Mouse (Mus musculus) heart, embryonic 15.5 days (tissue): ENCODE measurements around the gene Phactr1. TPM values are rescaled to one million over a fixed set of nuclear protein-coding genes. Genes with fewer than 3 reads are reported as not detected.

ENCODE experiments used
- ATAC-seq: fragments of 200-750 bp; cut with Nextera tagmentation; replicated peaks from 2 replicates; pipeline ENCODE4 v1.8.0; 2017; ENCODE audit warnings: low read depth, moderate TSS enrichment; ENCODE audit not compliant: insufficient number of reproducible peaks, insufficient read depth, low FRiP score
- H3K27ac ChIP-seq: fragments of 300-500 bp; sonication (generic); 2 replicates; pipeline ENCODE4 v1.5.1; 2015; ENCODE audit warnings: mild to moderate bottlenecking, inconsistent platforms
- H3K27me3 ChIP-seq: fragments of 300-500 bp; sonication (generic); 2 replicates; pipeline ENCODE4 v1.6.1; 2015; ENCODE audit warnings: inconsistent platforms
- H3K36me3 ChIP-seq: fragments of 300-500 bp; sonication (generic); 2 replicates; pipeline ENCODE4 v1.6.1; 2015; ENCODE audit warnings: mild to moderate bottlenecking, inconsistent platforms
- H3K4me1 ChIP-seq: fragments of 300-500 bp; sonication (generic); replicated peaks from 2 replicates; pipeline ENCODE4 v1.6.1; 2015; ENCODE audit warnings: inconsistent platforms
- H3K4me2 ChIP-seq: fragments of 300-500 bp; sonication (generic); 2 replicates; pipeline ENCODE4 v1.6.1; 2015; ENCODE audit warnings: inconsistent platforms, mild to moderate bottlenecking, moderate library complexity
- H3K4me3 ChIP-seq: fragments of 300-500 bp; sonication (generic); 2 replicates; pipeline ENCODE4 v1.5.1; 2015; ENCODE audit warnings: mild to moderate bottlenecking, inconsistent platforms
- H3K9ac ChIP-seq: fragments of 300-500 bp; sonication (generic); 2 replicates; pipeline ENCODE4 v1.6.1; 2015; ENCODE audit warnings: mild to moderate bottlenecking, inconsistent platforms
- H3K9me3 ChIP-seq: fragments of 300-500 bp; sonication (generic); replicated peaks from 2 replicates; pipeline ENCODE4 v1.6.1; 2016; ENCODE audit warnings: inconsistent platforms
- WGBS: fragments of 180-500 bp; shearing (Covaris S2); methylation state at CpG from one replicate; pipeline ENCODE4 v1.1.7; 2015; ENCODE audit warnings: mixed read lengths; 5-methylcytosine and 5-hydroxymethylcytosine counted together
- polyA plus RNA-seq: library from polyadenylated mRNA; unstranded; fragments of >200 nt; fragmentation: Nextera tagmentation; extraction: Ambion mirVana; gene quantifications from 2 replicates; pipeline ENCODE4 v1.2.1, GENCODE M21; 2015

The Phactr1 gene
- polyA plus RNA-seq, 1 experiment from 2014 or later, result 6.5 TPM

DNA sequence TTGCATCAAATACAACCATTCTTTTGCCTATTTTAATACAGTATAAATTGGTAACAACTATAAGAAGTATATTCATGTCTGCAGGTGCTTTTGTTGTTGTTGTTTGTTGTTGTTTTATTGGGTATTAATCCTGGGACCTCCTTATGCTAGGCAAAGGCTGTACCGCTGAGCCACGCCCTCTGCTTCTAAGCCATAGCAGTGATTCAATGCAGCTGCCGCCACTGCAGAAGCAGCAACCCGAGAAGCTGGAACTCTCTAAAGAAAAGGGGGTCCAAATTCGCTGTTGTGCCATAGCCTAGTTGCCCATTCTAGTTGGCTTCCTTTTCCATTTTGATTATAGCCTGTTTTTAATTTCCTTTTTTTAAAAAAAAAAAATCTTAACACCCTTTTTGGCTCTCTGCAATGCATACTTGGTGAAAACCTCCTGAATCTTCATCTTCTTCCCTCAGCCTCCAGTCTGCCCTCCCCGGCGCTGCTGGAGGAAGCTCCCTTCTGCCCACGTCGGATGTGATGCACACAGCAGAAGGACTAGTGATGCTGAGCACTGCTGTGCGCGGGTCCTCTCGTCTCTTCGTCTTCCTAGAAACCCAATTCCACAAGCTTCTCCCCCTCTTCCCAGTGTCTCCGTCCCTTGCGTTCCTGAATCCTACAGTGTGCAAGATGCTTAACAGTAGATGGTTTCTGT, 271.8 kb downstream of the Phactr1 start:
- no peaks in the 10 kb centered on the region for H3K27me3 ChIP-seq

DNA sequence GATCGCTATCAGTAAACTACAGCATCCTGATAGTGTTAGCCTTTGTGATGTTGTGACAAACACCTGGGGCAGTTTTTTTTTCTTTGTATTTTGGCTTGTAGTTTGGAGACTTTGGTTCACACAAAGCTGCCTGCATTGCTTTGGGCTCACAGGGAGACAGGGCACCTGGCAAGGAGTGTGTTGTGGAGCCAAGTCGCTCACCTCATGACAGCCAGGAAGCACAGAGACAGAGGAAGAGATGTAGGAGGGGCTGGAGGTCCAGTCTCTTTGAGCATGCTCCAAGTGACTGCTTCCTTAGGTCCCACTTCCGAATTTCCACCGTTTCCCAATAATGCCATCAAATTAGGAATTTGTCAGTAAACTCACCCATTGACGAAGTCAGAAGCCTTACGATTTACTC, 272.6 kb downstream of the Phactr1 start:
- ATAC-seq, result no peak
- Histone ChIP-seq H3K27ac (no peak overlapping the region), H3K27me3 (no peaks in the 10 kb centered on the region), H3K4me2 (no peak overlapping the region), H3K4me3 (no peak overlapping the region), H3K9ac (no peak overlapping the region), H3K36me3 (no peaks in the 10 kb centered on the region), H3K9me3 (no peaks in the 10 kb centered on the region), H3K4me1 (0 out of 2 replicates have a peak, but pooled peaks cover 4% of the 10 kb centered on the region)
- 91% methylated on average over 6 of the region's 6 CpGs for WGBS

More for the DNA sequence above, 271.8 kb downstream of the Phactr1 start:
- ATAC-seq, result no peak
- Histone ChIP-seq H3K9ac (no peak overlapping the region), H3K9me3 (no peaks in the 10 kb centered on the region), H3K4me1 (no peaks in the 10 kb centered on the region), H3K4me2 (no peak overlapping the region), H3K27ac (no peak overlapping the region), H3K36me3 (no peaks in the 10 kb centered on the region), H3K4me3 (no peak overlapping the region)
- 69% methylated on average over 15 of the region's 15 CpGs for WGBS

DNA sequence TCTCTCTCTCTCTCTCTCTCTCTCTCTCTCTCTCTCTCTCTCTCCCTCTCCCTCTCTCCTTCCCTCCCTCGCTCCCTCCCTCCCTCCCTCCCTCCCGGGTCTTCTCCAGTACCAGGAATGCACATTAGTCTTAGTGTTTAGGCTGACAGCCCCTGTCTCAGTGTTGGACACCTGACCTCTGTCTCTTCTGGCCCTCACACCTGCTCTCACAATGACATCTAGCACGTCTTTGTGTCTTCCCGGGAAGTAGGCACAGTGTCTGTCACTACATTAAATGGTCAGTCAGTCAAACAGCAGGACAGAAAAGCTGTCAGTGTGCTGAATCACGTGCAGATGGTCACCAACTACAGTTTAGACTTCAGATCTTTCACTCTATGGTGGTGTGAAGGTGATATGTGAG, 273.7 kb downstream of the Phactr1 start:
- Histone ChIP-seq H3K27ac (no peak overlapping the region), H3K4me1 (0 out of 2 replicates have a peak, but pooled peaks cover 4% of the 10 kb centered on the region), H3K9ac (no peak overlapping the region), H3K36me3 (no peaks in the 10 kb centered on the region), H3K27me3 (no peaks in the 10 kb centered on the region), H3K4me3 (no peak overlapping the region), H3K4me2 (no peak overlapping the region), H3K9me3 (no peaks in the 10 kb centered on the region)
- no peak for ATAC-seq
- WGBS, result 65% methylated on average over 5 of the region's 5 CpGs

DNA sequence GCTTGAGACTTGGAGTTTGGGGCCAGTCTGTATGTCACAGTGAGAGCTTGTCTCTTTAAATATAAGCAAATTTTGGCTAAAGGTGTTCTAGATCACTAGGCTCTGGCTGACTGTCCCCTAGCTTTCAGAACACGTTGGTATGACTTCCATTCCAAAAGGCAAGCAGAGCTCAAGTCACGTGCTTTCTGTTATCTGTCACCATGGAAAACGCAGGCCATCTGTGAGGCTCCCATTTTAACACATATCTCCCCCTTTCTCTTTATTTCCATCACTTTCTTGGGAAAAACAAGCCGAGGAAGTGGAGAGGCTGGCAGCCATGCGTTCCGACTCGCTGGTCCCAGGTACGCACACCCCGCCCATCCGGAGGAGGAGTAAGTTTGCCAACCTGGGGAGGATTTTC, 275.9 kb downstream of the Phactr1 start:
- WGBS, result 66% methylated on average over 10 of the region's 10 CpGs
- Histone ChIP-seq H3K27ac (no peak overlapping the region), H3K4me3 (no peak overlapping the region), H3K9ac (no peak overlapping the region), H3K36me3 (no peaks in the 10 kb centered on the region), H3K4me2 (no peak overlapping the region), H3K4me1 (0 out of 2 replicates have a peak, but pooled peaks cover 4% of the 10 kb centered on the region), H3K27me3 (no peaks in the 10 kb centered on the region), H3K9me3 (no peaks in the 10 kb centered on the region)
- no peak for ATAC-seq

DNA sequence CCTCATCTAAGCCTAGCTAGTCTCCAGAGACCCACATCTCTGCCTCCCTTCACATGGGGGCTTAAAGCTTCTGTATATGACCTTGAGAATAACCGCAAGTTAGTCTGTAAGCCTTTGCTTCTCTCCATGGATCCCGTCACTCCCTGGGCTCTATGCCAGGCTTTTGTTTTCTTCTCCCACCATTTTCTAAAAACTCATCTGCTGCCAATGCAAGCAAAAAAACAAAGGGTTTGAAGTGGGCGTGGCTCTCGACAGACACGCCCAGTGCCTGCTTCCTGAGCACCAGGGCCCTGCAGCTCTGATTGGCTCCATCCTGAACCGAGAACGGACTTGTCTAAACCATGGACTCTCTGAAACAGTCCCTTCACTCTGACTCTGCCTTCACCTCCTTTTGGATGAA, 277.4 kb downstream of the Phactr1 start:
- Histone ChIP-seq H3K9ac (no peak overlapping the region), H3K4me1 (0 out of 2 replicates have a peak, but pooled peaks cover 4% of the 10 kb centered on the region), H3K4me3 (no peak overlapping the region), H3K36me3 (no peaks in the 10 kb centered on the region), H3K9me3 (no peaks in the 10 kb centered on the region), H3K4me2 (no peak overlapping the region), H3K27me3 (no peaks in the 10 kb centered on the region), H3K27ac (no peak overlapping the region)
- WGBS, result 47% methylated on average over 7 of the region's 7 CpGs
- no peak for ATAC-seq

DNA sequence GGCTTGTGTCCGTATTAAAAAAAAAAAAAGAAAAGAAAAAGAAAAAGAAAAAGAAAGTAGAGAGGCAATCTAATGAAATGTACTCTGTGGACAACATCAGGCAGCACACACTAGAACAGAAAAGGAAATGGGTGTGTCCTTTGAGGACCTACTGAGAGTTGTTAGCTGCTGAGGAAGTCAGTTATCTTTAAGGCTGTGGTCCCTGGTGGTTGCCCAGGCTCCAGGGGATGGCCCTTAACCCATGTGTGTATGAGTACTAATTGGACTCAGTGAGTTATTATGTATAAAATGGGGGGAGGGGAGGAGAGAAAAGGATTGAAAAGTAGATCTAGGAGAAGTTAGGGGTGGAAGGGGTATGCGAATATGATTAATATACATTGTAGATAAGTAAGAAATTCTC, 278.4 kb downstream of the Phactr1 start:
- no peak overlapping the region for H3K27ac ChIP-seq
- WGBS, result 83% methylated on average over 2 of the region's 2 CpGs
- no peak overlapping the region for H3K4me2 ChIP-seq
- no peaks in the 10 kb centered on the region for H3K9me3 ChIP-seq
- H3K9ac ChIP-seq, result no peak overlapping the region
- no peaks in the 10 kb centered on the region for H3K27me3 ChIP-seq
- ATAC-seq, result no peak
- 0 out of 2 replicates have a peak, but pooled peaks cover 4% of the 10 kb centered on the region for H3K4me1 ChIP-seq
- H3K36me3 ChIP-seq, result no peaks in the 10 kb centered on the region
- H3K4me3 ChIP-seq, result no peak overlapping the region

DNA sequence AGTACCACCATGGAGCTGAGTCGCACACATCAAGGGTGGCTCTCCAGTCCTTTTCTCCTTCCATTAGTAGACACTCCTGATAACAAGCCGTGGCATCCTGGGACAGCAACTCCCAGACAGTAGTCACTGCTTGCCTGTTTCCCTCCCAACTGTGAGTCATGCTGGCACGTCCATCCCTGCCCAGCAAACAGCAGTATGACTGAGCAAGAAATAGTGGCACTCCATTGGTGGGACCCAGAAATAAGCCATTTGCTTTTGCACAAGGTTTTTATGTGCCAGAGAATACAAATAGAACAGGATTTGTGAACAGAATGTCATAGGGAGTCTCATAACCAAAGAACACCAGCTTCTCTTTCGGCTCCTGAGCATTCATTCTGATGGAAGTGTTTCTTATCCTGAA, 281.1 kb downstream of the Phactr1 start:
- Histone ChIP-seq H3K9ac (no peak overlapping the region), H3K4me2 (no peak overlapping the region), H3K9me3 (no peaks in the 10 kb centered on the region), H3K36me3 (no peaks in the 10 kb centered on the region), H3K27ac (no peak overlapping the region), H3K4me3 (no peak overlapping the region), H3K27me3 (no peaks in the 10 kb centered on the region), H3K4me1 (0 out of 2 replicates have a peak, but pooled peaks cover 4% of the 10 kb centered on the region)
- ATAC-seq, result no peak
- WGBS, result 76% methylated on average over 4 of the region's 4 CpGs

DNA sequence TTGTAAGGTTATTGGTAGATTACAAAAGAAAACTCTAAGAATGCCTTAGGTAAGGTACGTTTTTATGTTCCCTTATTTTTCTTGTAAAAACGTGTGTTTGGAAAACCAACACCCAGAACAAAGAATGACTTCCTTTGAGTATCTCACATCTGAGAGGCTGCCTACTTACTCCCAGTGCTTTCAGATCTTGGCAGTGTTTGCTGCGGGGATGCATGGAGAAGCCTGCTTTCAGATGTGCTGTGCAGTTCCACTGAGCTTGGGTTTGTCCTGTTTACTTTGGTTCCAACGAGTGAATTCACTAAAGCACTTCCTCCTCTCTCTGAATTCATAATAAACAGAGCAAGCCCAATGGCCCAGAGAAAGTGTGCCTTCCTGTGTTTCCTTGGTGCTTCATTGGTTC, 288.1 kb downstream of the Phactr1 start:
- Histone ChIP-seq H3K4me1 (no peaks in the 10 kb centered on the region), H3K9ac (no peak overlapping the region), H3K4me3 (no peak overlapping the region), H3K9me3 (no peaks in the 10 kb centered on the region), H3K4me2 (no peak overlapping the region), H3K36me3 (no peaks in the 10 kb centered on the region), H3K27me3 (no peaks in the 10 kb centered on the region), H3K27ac (no peak overlapping the region)
- 57% methylated on average over 4 of the region's 4 CpGs for WGBS
- ATAC-seq, result no peak

DNA sequence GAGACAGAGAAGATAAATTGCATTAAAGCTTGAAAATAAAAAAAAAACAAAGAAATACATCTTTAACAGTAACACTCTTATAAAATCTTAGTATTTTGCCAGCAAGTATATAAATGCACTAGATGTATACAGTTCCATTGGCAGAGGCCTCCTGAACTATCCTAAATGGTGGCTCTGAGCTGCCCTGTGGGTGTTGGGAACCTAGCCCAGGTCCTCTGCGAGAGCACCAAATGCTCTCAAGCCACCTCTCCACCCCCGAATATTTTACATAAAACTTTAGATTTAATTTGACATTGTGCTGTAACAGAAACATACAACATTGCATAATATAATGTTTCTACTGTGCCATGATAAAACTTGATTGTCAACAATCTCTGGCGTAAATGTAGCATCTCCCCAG, 293.1 kb downstream of the Phactr1 start:
- ATAC-seq, result no peak
- Histone ChIP-seq H3K9me3 (no peaks in the 10 kb centered on the region), H3K4me1 (no peaks in the 10 kb centered on the region), H3K9ac (no peak overlapping the region), H3K4me3 (no peak overlapping the region), H3K4me2 (no peak overlapping the region), H3K36me3 (no peaks in the 10 kb centered on the region), H3K27me3 (no peaks in the 10 kb centered on the region), H3K27ac (no peak overlapping the region)
- WGBS, result 78% methylated on average over 3 of the region's 3 CpGs

DNA sequence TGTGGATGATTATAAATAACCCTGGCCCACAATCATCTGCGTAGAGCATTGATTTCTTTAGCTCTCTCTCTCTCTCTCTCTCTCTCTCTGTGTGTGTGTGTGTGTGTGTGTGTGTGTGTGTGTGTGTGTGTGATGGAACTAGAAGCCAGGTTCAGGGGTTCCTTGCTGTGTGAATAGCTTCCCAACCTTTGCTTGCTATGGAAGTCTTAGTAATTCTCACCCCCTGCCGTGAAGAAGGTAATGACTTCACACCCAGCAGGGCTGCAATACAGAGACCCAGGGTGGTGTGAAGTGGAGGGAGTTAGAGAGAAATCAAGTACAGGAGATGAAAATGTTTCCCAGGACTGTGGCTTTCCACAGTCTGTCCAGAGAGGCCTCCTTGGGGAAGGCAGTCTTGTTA, 293.5 kb downstream of the Phactr1 start:
- 55% methylated on average over 2 of the region's 2 CpGs for WGBS
- no peak overlapping the region for H3K27ac ChIP-seq
- no peak overlapping the region for H3K9ac ChIP-seq
- H3K36me3 ChIP-seq, result no peaks in the 10 kb centered on the region
- H3K4me1 ChIP-seq, result no peaks in the 10 kb centered on the region
- no peak for ATAC-seq
- H3K4me2 ChIP-seq, result no peak overlapping the region
- H3K27me3 ChIP-seq, result no peaks in the 10 kb centered on the region
- no peak overlapping the region for H3K4me3 ChIP-seq
- H3K9me3 ChIP-seq, result no peaks in the 10 kb centered on the region

DNA sequence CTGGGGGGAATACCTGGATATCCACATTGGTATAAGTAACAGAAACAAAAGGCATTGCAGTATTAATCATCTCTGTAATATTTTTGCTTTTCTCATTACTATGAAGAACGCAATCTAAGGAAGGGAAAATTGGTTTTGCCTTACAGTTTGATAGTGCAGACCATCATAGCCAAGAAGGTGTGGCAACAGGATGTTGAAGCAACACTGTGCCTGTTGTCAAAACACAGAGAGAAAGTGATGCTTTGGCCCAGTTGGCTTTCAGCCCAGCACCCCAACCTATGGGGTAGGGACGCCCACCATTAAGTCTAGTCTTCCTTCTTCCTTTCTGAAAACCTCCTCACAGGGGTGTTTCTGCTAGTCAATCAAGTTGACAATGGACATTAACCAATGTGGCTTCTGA, 294.1 kb downstream of the Phactr1 start:
- WGBS, result 74% methylated on average over 2 of the region's 2 CpGs
- H3K4me1 ChIP-seq, result no peaks in the 10 kb centered on the region
- H3K36me3 ChIP-seq, result no peaks in the 10 kb centered on the region
- no peaks in the 10 kb centered on the region for H3K9me3 ChIP-seq
- ATAC-seq, result no peak
- H3K4me3 ChIP-seq, result no peak overlapping the region
- no peaks in the 10 kb centered on the region for H3K27me3 ChIP-seq
- H3K4me2 ChIP-seq, result no peak overlapping the region
- no peak overlapping the region for H3K27ac ChIP-seq
- no peak overlapping the region for H3K9ac ChIP-seq

DNA sequence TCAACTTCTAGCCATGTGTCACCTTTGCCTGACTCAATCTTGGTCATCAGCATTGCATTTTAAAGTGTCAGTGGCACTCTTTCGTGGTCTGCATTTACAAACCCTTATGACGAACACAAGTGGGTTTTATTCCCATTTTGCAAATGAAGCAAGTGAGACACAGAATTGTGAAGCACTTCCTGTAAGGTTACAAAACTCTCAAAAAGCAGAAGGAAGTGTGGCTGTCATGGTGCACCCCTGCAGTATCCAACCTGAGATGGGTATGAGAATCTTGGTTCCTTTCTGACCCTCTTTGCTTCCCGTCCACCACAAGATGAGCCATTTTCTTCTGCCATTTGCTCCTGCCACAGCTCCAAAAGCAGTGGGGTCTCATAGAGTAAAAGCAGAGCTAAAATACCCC, 295.7 kb downstream of the Phactr1 start:
- Histone ChIP-seq H3K27me3 (no peaks in the 10 kb centered on the region), H3K9me3 (no peaks in the 10 kb centered on the region), H3K27ac (no peak overlapping the region), H3K4me2 (no peak overlapping the region), H3K36me3 (no peaks in the 10 kb centered on the region), H3K4me1 (no peaks in the 10 kb centered on the region), H3K4me3 (no peak overlapping the region), H3K9ac (no peak overlapping the region)
- ATAC-seq, result no peak
- 84% methylated on average over 3 of the region's 3 CpGs for WGBS
